Mouse (Mus musculus) CH12.LX (cell line): ENCODE data around the gene Zfp827. TPM values are rescaled to one million over a fixed set of nuclear protein-coding genes. Genes with fewer than 3 reads are reported as not detected.
A peak's percentile ranks its signal among the peaks of the same experiment; 100 is the strongest.

Experiments
- DNase-seq: peaks from one replicate; pipeline ENCODE4 v3.0.0-alpha.2; 2013; ENCODE audit errors: extremely low read depth
- H3K27ac ChIP-seq: 2 replicates; pipeline ENCODE4 v1.5.1; 2012; ENCODE audit warnings: low read depth, mild to moderate bottlenecking, control low read depth, moderate library complexity; ENCODE audit not compliant: insufficient read depth
- H3K27me3 ChIP-seq: replicated peaks from 2 replicates; pipeline ENCODE3; 2012; ENCODE audit warnings: inconsistent platforms
- H3K36me3 ChIP-seq, 2 experiments: replicated peaks in 1 of 2; 2 replicates each; pipeline versions ENCODE3 to v1.6.1; 2012; ENCODE audit warnings: inconsistent platforms in 1 of 2, low read length in 1 of 2, mild to moderate bottlenecking in 1 of 2, mixed read lengths in 1 of 2, moderate library complexity in 1 of 2; ENCODE audit not compliant: control insufficient read depth in 1 of 2, insufficient read depth in 1 of 2
- H3K4me1 ChIP-seq, 2 experiments: 2 replicates each; pipeline ENCODE4 v1.6.1; 2012; ENCODE audit warnings: inconsistent platforms in 1 of 2, moderate library complexity in 1 of 2; ENCODE audit not compliant: insufficient read depth in 2 of 2, control insufficient read depth in 1 of 2
- H3K4me2 ChIP-seq: 2 replicates; pipeline ENCODE4 v1.6.1; 2012; ENCODE audit warnings: low read depth, mild to moderate bottlenecking, control low read depth; ENCODE audit not compliant: poor library complexity, insufficient read depth, severe bottlenecking
- H3K4me3 ChIP-seq, 3 experiments: fragments of 150-350 bp in 1 of 3; sonication (generic) in 1 of 3; replicated peaks in 1 of 3; 2 replicates each; pipeline versions ENCODE3 to v1.5.1; 2011 to 2012; ENCODE audit warnings: low read depth in 2 of 3, low read length in 2 of 3, mild to moderate bottlenecking in 2 of 3, moderate library complexity in 2 of 3, control low read depth in 1 of 3, improper control_type of control experiment in 1 of 3, inconsistent platforms in 1 of 3, mixed read lengths in 1 of 3; ENCODE audit not compliant: poor library complexity in 1 of 3
- H3K79me2 ChIP-seq: replicated peaks from 2 replicates; pipeline ENCODE4 v1.6.1; 2012; ENCODE audit warnings: mild to moderate bottlenecking, moderate library complexity; ENCODE audit not compliant: control insufficient read depth, poor library complexity, insufficient read depth, severe bottlenecking; ENCODE audit errors: extremely low read depth
- H3K9ac ChIP-seq: 2 replicates; pipeline ENCODE4 v1.6.1; 2012; ENCODE audit warnings: low read depth, mild to moderate bottlenecking, control low read depth, moderate library complexity; ENCODE audit not compliant: insufficient read depth
- H3K9me3 ChIP-seq: replicated peaks from 2 replicates; pipeline ENCODE3; 2012; ENCODE audit warnings: low read length, inconsistent platforms, mixed read lengths
- BHLHE40 ChIP-seq: IDR thresholded peaks from 2 replicates; pipeline ENCODE4 v1.6.1; 2011; ENCODE audit warnings: mild to moderate bottlenecking, low read depth, low read length, improper control_type of control experiment
- CHD1 ChIP-seq: IDR thresholded peaks from 2 replicates; pipeline ENCODE4 v1.6.1; 2012; ENCODE audit warnings: low read depth, low read length, improper control_type of control experiment, inconsistent platforms
- CHD2 ChIP-seq: IDR thresholded peaks from 2 replicates; pipeline ENCODE4 v1.6.1; 2011; ENCODE audit warnings: low read length, improper control_type of control experiment
- CTCF ChIP-seq, 2 experiments: IDR thresholded peaks in 1 of 2; conservative IDR thresholded peaks in 1 of 2; 2 replicates each; pipeline ENCODE4 v1.5.1; 2011 to 2012; ENCODE audit warnings: low read depth in 2 of 2, low read length in 2 of 2, improper control_type of control experiment in 1 of 2, inconsistent platforms in 1 of 2, mild to moderate bottlenecking in 1 of 2, moderate library complexity in 1 of 2
- E2F4 ChIP-seq: IDR thresholded peaks from 2 replicates; pipeline ENCODE4 v1.6.1; 2011; ENCODE audit warnings: low read depth, low read length, improper control_type of control experiment; ENCODE audit not compliant: insufficient replicate concordance
- ELF1 ChIP-seq: IDR thresholded peaks from 2 replicates; pipeline ENCODE4 v1.6.1; 2014; ENCODE audit warnings: low read depth, mild to moderate bottlenecking, inconsistent platforms, low read length, improper control_type of control experiment
- EP300 ChIP-seq: IDR thresholded peaks from 2 replicates; pipeline ENCODE4 v1.6.1; 2011; ENCODE audit warnings: low read length, improper control_type of control experiment
- ETS1 ChIP-seq: conservative IDR thresholded peaks from 2 replicates; pipeline ENCODE4 v1.6.1; 2012; ENCODE audit warnings: low read depth, mild to moderate bottlenecking, inconsistent platforms, low read length, improper control_type of control experiment, moderate library complexity
- GABPA ChIP-seq: IDR thresholded peaks from 2 replicates; pipeline ENCODE4 v1.6.1; 2012; ENCODE audit warnings: low read depth, low read length, improper control_type of control experiment, inconsistent platforms; ENCODE audit not compliant: insufficient replicate concordance
- HCFC1 ChIP-seq: IDR thresholded peaks from 2 replicates; pipeline ENCODE4 v1.6.1; 2012; ENCODE audit warnings: low read depth, mild to moderate bottlenecking, inconsistent platforms, low read length, improper control_type of control experiment
- IRF4 ChIP-seq: IDR thresholded peaks from 2 replicates; pipeline ENCODE4 v1.6.1; 2014; ENCODE audit warnings: low read depth, mild to moderate bottlenecking, inconsistent platforms, low read length, improper control_type of control experiment
- JUN ChIP-seq: IDR thresholded peaks from 2 replicates; pipeline ENCODE4 v1.6.1; 2011; ENCODE audit warnings: low read depth, mild to moderate bottlenecking, low read length, improper control_type of control experiment, moderate library complexity; ENCODE audit not compliant: insufficient read depth
- JUND ChIP-seq: conservative IDR thresholded peaks from 2 replicates; pipeline ENCODE4 v1.6.1; 2011; ENCODE audit warnings: low read depth, low read length, improper control_type of control experiment
- KAT2A ChIP-seq: IDR thresholded peaks from 2 replicates; pipeline ENCODE4 v1.6.1; 2012; ENCODE audit warnings: low read length, improper control_type of control experiment, inconsistent platforms; ENCODE audit not compliant: insufficient replicate concordance
- MAFK ChIP-seq: IDR thresholded peaks from 2 replicates; pipeline ENCODE4 v1.6.1; 2011; ENCODE audit warnings: low read length, improper control_type of control experiment; ENCODE audit not compliant: insufficient replicate concordance
- MAX ChIP-seq: IDR thresholded peaks from 2 replicates; pipeline ENCODE4 v1.6.1; 2011; ENCODE audit warnings: low read length, improper control_type of control experiment
- MAZ ChIP-seq: IDR thresholded peaks from 2 replicates; pipeline ENCODE4 v1.6.1; 2012; ENCODE audit warnings: low read depth, mild to moderate bottlenecking, inconsistent platforms, low read length, improper control_type of control experiment, moderate library complexity
- MEF2A ChIP-seq: IDR thresholded peaks from 2 replicates; pipeline ENCODE4 v1.6.1; 2014; ENCODE audit warnings: low read depth, mild to moderate bottlenecking, inconsistent platforms, low read length, improper control_type of control experiment, borderline replicate concordance
- MXI1 ChIP-seq: IDR thresholded peaks from 2 replicates; pipeline ENCODE4 v1.6.1; 2011; ENCODE audit warnings: mild to moderate bottlenecking, low read depth, low read length, improper control_type of control experiment
- MYC ChIP-seq: IDR thresholded peaks from 2 replicates; pipeline ENCODE4 v1.6.1; 2011; ENCODE audit warnings: low read depth, mild to moderate bottlenecking, improper control_type of control experiment, low read length
- NELFE ChIP-seq: IDR thresholded peaks from 2 replicates; pipeline ENCODE4 v1.6.1; 2011; ENCODE audit warnings: low read depth, low read length, improper control_type of control experiment
- NRF1 ChIP-seq: IDR thresholded peaks from 2 replicates; pipeline ENCODE4 v1.6.1; 2014; ENCODE audit warnings: low read depth, mild to moderate bottlenecking, inconsistent platforms, low read length, improper control_type of control experiment, moderate library complexity
- PAX5 ChIP-seq: IDR thresholded peaks from 2 replicates; pipeline ENCODE4 v1.6.1; 2012; ENCODE audit warnings: low read length, inconsistent platforms, mixed read lengths
- POLR2A ChIP-seq: IDR thresholded peaks from 2 replicates; pipeline ENCODE4 v1.6.1; 2011; ENCODE audit warnings: low read depth, mild to moderate bottlenecking, improper control_type of control experiment, low read length
- POLR2AphosphoS2 ChIP-seq: IDR thresholded peaks from 2 replicates; pipeline ENCODE4 v1.6.1; 2011; ENCODE audit warnings: low read depth, low read length, improper control_type of control experiment
- RAD21 ChIP-seq: IDR thresholded peaks from 2 replicates; pipeline ENCODE4 v1.6.1; 2011; ENCODE audit warnings: low read depth, mild to moderate bottlenecking, low read length, improper control_type of control experiment, moderate library complexity
- RCOR1 ChIP-seq: conservative IDR thresholded peaks from 2 replicates; pipeline ENCODE4 v1.6.1; 2012; ENCODE audit warnings: low read depth, mild to moderate bottlenecking, inconsistent platforms, low read length, improper control_type of control experiment
- SIN3A ChIP-seq: IDR thresholded peaks from 2 replicates; pipeline ENCODE4 v1.6.1; 2012; ENCODE audit warnings: low read length, improper control_type of control experiment, inconsistent platforms
- SMC3 ChIP-seq: IDR thresholded peaks from 2 replicates; pipeline ENCODE4 v1.6.1; 2011; ENCODE audit warnings: low read depth, low read length, improper control_type of control experiment
- TBP ChIP-seq: conservative IDR thresholded peaks from 2 replicates; pipeline ENCODE4 v1.6.1; 2011; ENCODE audit warnings: low read depth, low read length, improper control_type of control experiment
- TCF12 ChIP-seq: IDR thresholded peaks from 2 replicates; pipeline ENCODE4 v1.6.1; 2014; ENCODE audit warnings: low read depth, mild to moderate bottlenecking, inconsistent platforms, low read length, improper control_type of control experiment
- UBTF ChIP-seq: IDR thresholded peaks from 2 replicates; pipeline ENCODE4 v1.6.1; 2012; ENCODE audit warnings: low read depth, mild to moderate bottlenecking, inconsistent platforms, low read length, improper control_type of control experiment, moderate library complexity
- USF1 ChIP-seq: IDR thresholded peaks from 2 replicates; pipeline ENCODE4 v1.6.1; 2014; ENCODE audit warnings: low read depth, mild to moderate bottlenecking, inconsistent platforms, low read length, improper control_type of control experiment
- USF2 ChIP-seq: conservative IDR thresholded peaks from 2 replicates; pipeline ENCODE4 v1.6.1; 2011; ENCODE audit warnings: low read depth, low read length, improper control_type of control experiment
- ZC3H11A ChIP-seq: IDR thresholded peaks from 2 replicates; pipeline ENCODE4 v1.6.1; 2012; ENCODE audit warnings: low read depth, mild to moderate bottlenecking, inconsistent platforms, low read length, improper control_type of control experiment
- ZKSCAN1 ChIP-seq: IDR thresholded peaks from 2 replicates; pipeline ENCODE4 v1.6.1; 2012; ENCODE audit warnings: low read depth, inconsistent platforms, low read length, improper control_type of control experiment, borderline replicate concordance
- ZMIZ1 ChIP-seq: IDR thresholded peaks from 2 replicates; pipeline ENCODE4 v1.6.1; 2012; ENCODE audit warnings: low read depth, mild to moderate bottlenecking, inconsistent platforms, low read length, improper control_type of control experiment
- ZNF384 ChIP-seq: IDR thresholded peaks from 2 replicates; pipeline ENCODE4 v1.6.1; 2012; ENCODE audit warnings: low read depth, low read length, improper control_type of control experiment, inconsistent platforms
- dilution Hi-C: fragments of 300-500 bp; cut with MboI; formaldehyde crosslinking; loops from 2 replicates; pipeline ENCODE4 v1.14.3; 2020; ENCODE audit warnings: low sequenced_read_pairs; ENCODE audit not compliant: extremely low pct_unique_long_range_greater_than_20kb, extremely low pct_ligation_motif_present
- in situ Hi-C: fragments of 300-500 bp; cut with MboI; formaldehyde crosslinking; loops from 3 replicates; pipeline ENCODE4 v1.14.3; 2019; ENCODE audit warnings: low sequenced_read_pairs, low pct_ligation_motif_present, low pct_unique_long_range_greater_than_20kb, mixed read lengths
- polyA plus RNA-seq: library from polyadenylated mRNA; unstranded; fragments of >175 nt; gene quantifications from 2 replicates; pipeline ENCODE4 v1.2.1, GENCODE M21; 2012; ENCODE audit warnings: low read depth; ENCODE audit not compliant: insufficient read length
- total RNA-seq, 2 experiments: library from RNA; depleted of rRNA; stranded (reverse); fragments of 300-350 nt in 1 of 2; fragments of >200 nt in 1 of 2; gene quantifications; 2 replicates each; pipeline ENCODE4 v1.2.3; 2012 to 2014

Gene Zfp827
- total and polyA plus RNA-seq, 3 experiments: 4.3 to 11.1 (median 7.8) TPM

DNA sequence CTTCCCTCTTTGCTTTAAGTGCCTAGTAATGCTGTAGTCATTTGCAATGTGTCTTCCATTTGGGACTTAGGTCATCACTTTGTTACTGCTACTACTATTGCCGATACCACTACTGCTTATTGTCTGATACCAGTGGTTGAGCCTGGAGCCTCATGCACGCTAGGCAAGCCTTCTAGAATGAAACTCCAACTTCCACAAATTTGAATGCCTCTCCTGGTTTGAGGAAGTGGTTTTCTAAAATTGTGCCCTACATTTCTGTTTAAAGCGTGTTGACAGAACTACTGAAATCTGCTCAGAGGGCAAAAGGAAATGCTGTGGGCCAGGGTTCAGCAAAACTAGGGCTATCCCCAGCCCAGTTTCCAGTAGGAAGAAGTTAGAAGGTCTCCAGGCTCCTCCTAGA lies 115.5 kb downstream of the Zfp827 start:
- Histone ChIP-seq H3K27ac (peak overlapping the region; percentile 89), H3K4me1 (peaks cover 46 to 58% of the 10 kb centered on the region in 2 experiments), H3K9ac (no peak overlapping the region), H3K27me3 (no peaks in the 10 kb centered on the region), H3K36me3 (peaks cover 35 to 76% of the 10 kb centered on the region in 2 experiments), H3K4me3 (no peak overlapping the region), H3K9me3 (no peaks in the 10 kb centered on the region), H3K79me2 (no peaks in the 10 kb centered on the region), H3K4me2 (peak overlapping the region; percentile 32; the same call in 1 of the 2 replicates)
- TF ChIP-seq MEF2A (peak; percentile 80), HCFC1 (no peak), USF1 (no peak), USF2 (no peak), ZC3H11A (no peak), CTCF (conservative IDR thresholded peaks at IDR 0.05 in 1 of 2, IDR thresholded peaks at IDR 0.05 in 1 of 2; ENCODE audit: low read depth in 2 of 2, low read length in 2 of 2) (no peak), MXI1 (0 out of 2 replicates have a peak, but pooled peaks have one; percentile 18), UBTF (no peak), TCF12 (peak; percentile 31; the same call in 1 of the 2 replicates), MYC (peak; percentile 75), SIN3A (peak; percentile 52; the same call in 1 of the 2 replicates), ELF1 (no peak), TBP (0 out of 2 replicates have a peak, but pooled peaks have one; percentile 23), KAT2A (no peak), MAZ (no peak), PAX5 (no peak), CHD1 (no peak), RAD21 (no peak; the same call in 1 of the 2 replicates), SMC3 (no peak), POLR2AphosphoS2 (no peak), EP300 (peak; percentile 86), ZMIZ1 (no peak), IRF4 (peak; percentile 81), E2F4 (no peak), CHD2 (no peak; the same call in 1 of the 2 replicates), RCOR1 (no peak; the same call in 1 of the 2 replicates), BHLHE40 (peak; percentile 72), JUN (peak; percentile 21; the same call in 1 of the 2 replicates), JUND (no peak), NRF1 (no peak), MAFK (0 out of 2 replicates have a peak, but pooled peaks have one; percentile 9), ZNF384 (no peak), POLR2A (no peak), MAX (peak; percentile 19; the same call in 1 of the 2 replicates), NELFE (no peak), ZKSCAN1 (no peak), GABPA (no peak), ETS1 (peak; percentile 74)
- peak; percentile 77 for DNase-seq
- in situ Hi-C loops: no loop called here
- dilution Hi-C loops: no loop called here
